Mouse (Mus musculus): Measurements from ENCODE around the gene Plekhg1. TPM values are rescaled to one million over a fixed set of nuclear protein-coding genes. Genes with fewer than 3 reads are reported as not detected.
A peak's percentile ranks its signal among the peaks of the same experiment; 100 is the strongest.

The Plekhg1 gene
- polyA plus RNA-seq, 1 experiment from 2014 or later: 15.5 TPM

GRCm38 (mm10) chr10:3969026-3969425 is 228.9 kb downstream of the Plekhg1 start:
- H3K27ac ChIP-seq: no peak overlapping the region
- H3K4me1 ChIP-seq: peaks cover 4% of the 10 kb centered on the region; the same call in 1 of the 2 replicates
- no peak overlapping the region for H3K9ac ChIP-seq
- H3K9me3 ChIP-seq (replicated peaks): no peaks in the 10 kb centered on the region
- H3K36me3 ChIP-seq: no peaks in the 10 kb centered on the region
- whole genome bisulfite sequencing: 67% methylated on average over 3 of the region's 3 CpGs
- no peak overlapping the region for H3K4me3 ChIP-seq
- H3K27me3 ChIP-seq: no peaks in the 10 kb centered on the region
- no peak for ATAC-seq (ENCODE audit: low FRiP score)
- no peak overlapping the region for H3K4me2 ChIP-seq (replicated peaks)

GRCm38 (mm10) chr10:3972237-3972636 is 232.1 kb downstream of the Plekhg1 start:
- Histone ChIP-seq H3K4me1 (peaks cover 5% of the 10 kb centered on the region; the same call in 1 of the 2 replicates), H3K27ac (no peak overlapping the region), H3K9me3 (replicated peaks) (no peaks in the 10 kb centered on the region), H3K4me2 (replicated peaks) (no peak overlapping the region; the same call in 1 of the 2 replicates), H3K27me3 (no peaks in the 10 kb centered on the region), H3K36me3 (no peaks in the 10 kb centered on the region), H3K9ac (no peak overlapping the region), H3K4me3 (no peak overlapping the region)
- no peak for ATAC-seq (ENCODE audit: low FRiP score)
- WGBS: 87% methylated on average over 9 of the region's 9 CpGs

- H3K27ac ChIP-seq: peak within 1 kb of the TSS; percentile 79
- H3K9me3 ChIP-seq (replicated peaks): no peaks in the 10 kb centered on the region
- ATAC-seq (ENCODE audit: low FRiP score): peak; percentile 86
- H3K4me2 ChIP-seq (replicated peaks): peak within 1 kb of the TSS; percentile 85
- H3K36me3 ChIP-seq: no peaks in the 10 kb centered on the region
- under 1% methylated on average over 40 of the region's 40 CpGs for WGBS
- H3K27me3 ChIP-seq: no peaks in the 10 kb centered on the region
- peaks cover 5% of the 10 kb centered on the region; the same call in 1 of the 2 replicates for H3K4me1 ChIP-seq
- peak within 1 kb of the TSS; percentile 63 for H3K9ac ChIP-seq
- peak within 1 kb of the TSS; percentile 66 for H3K4me3 ChIP-seq
These were observed 232.9 kb downstream of the Plekhg1 start, which contains the start of gene Mthfd1l for GRCm38 (mm10) chr10:3972981-3973588. TSS of gene Mthfd1l (plus strand) at chr10:3973118.

GRCm38 (mm10) chr10:3973589-3974070 is 233.5 kb downstream of the Plekhg1 start:
- Histone ChIP-seq H3K27me3 (no peaks in the 10 kb centered on the region), H3K36me3 (no peaks in the 10 kb centered on the region), H3K4me3 (peak overlapping the region; percentile 66), H3K9ac (peak overlapping the region; percentile 63), H3K4me1 (peaks cover 5% of the 10 kb centered on the region; the same call in 1 of the 2 replicates), H3K4me2 (replicated peaks) (peak overlapping the region; percentile 85), H3K27ac (peak overlapping the region; percentile 79), H3K9me3 (replicated peaks) (no peaks in the 10 kb centered on the region)
- under 1% methylated on average over 24 of the region's 39 CpGs for WGBS
- ATAC-seq (ENCODE audit: low FRiP score): peak; percentile 92

- Histone ChIP-seq H3K9ac (no peak overlapping the region), H3K27ac (no peak overlapping the region), H3K4me3 (no peak overlapping the region), H3K36me3 (peaks cover 5% of the 10 kb centered on the region; the same call in 1 of the 2 replicates), H3K4me2 (replicated peaks) (peak overlapping the region; percentile 85), H3K4me1 (peaks cover 5% of the 10 kb centered on the region; the same call in 1 of the 2 replicates), H3K27me3 (no peaks in the 10 kb centered on the region), H3K9me3 (replicated peaks) (no peaks in the 10 kb centered on the region)
- 75% methylated on average over 3 of the region's 3 CpGs for WGBS
- no peak for ATAC-seq (ENCODE audit: low FRiP score)
These were observed 234.2 kb downstream of the Plekhg1 start for GRCm38 (mm10) chr10:3974380-3974779.

- no peak for ATAC-seq (ENCODE audit: low FRiP score)
- H3K4me2 ChIP-seq (replicated peaks): no peak overlapping the region
These were observed 235.9 kb downstream of the Plekhg1 start for GRCm38 (mm10) chr10:3975898-3976622.

GRCm38 (mm10) chr10:3976623-3977010 is 236.5 kb downstream of the Plekhg1 start:
- WGBS: 79% methylated on average over 4 of the region's 4 CpGs
- Histone ChIP-seq H3K9me3 (replicated peaks) (no peaks in the 10 kb centered on the region), H3K4me2 (replicated peaks) (no peak overlapping the region), H3K27ac (no peak overlapping the region), H3K9ac (no peak overlapping the region), H3K4me3 (no peak overlapping the region), H3K27me3 (no peaks in the 10 kb centered on the region), H3K4me1 (peaks cover 5% of the 10 kb centered on the region; the same call in 1 of the 2 replicates), H3K36me3 (peaks cover 20% of the 10 kb centered on the region; the same call in 1 of the 2 replicates)
- ATAC-seq (ENCODE audit: low FRiP score): no peak

More at GRCm38 (mm10) chr10:3975898-3976622, 235.9 kb downstream of the Plekhg1 start:
- H3K27me3 ChIP-seq: no peaks in the 10 kb centered on the region
- H3K4me3 ChIP-seq: no peak overlapping the region
- no peak overlapping the region for H3K27ac ChIP-seq
- no peaks in the 10 kb centered on the region for H3K9me3 ChIP-seq (replicated peaks)
- WGBS: 85% methylated on average over 6 of the region's 6 CpGs
- H3K4me1 ChIP-seq: peaks cover 5% of the 10 kb centered on the region; the same call in 1 of the 2 replicates
- peaks cover 20% of the 10 kb centered on the region; the same call in 1 of the 2 replicates for H3K36me3 ChIP-seq
- H3K9ac ChIP-seq: no peak overlapping the region

GRCm38 (mm10) chr10:3978326-3978725 is 238.2 kb downstream of the Plekhg1 start:
- Histone ChIP-seq H3K27ac (no peak overlapping the region), H3K36me3 (peaks cover 20% of the 10 kb centered on the region; the same call in 1 of the 2 replicates), H3K9ac (no peak overlapping the region), H3K4me1 (0 out of 2 replicates have a peak, but pooled peaks cover 2% of the 10 kb centered on the region), H3K27me3 (no peaks in the 10 kb centered on the region), H3K4me2 (replicated peaks) (no peak overlapping the region), H3K4me3 (no peak overlapping the region), H3K9me3 (replicated peaks) (no peaks in the 10 kb centered on the region)
- ATAC-seq (ENCODE audit: low FRiP score): no peak
- WGBS: 76% methylated on average over 3 of the region's 3 CpGs

- no peak overlapping the region for H3K4me3 ChIP-seq
- peaks cover 20% of the 10 kb centered on the region; the same call in 1 of the 2 replicates for H3K36me3 ChIP-seq
- no peaks in the 10 kb centered on the region for H3K9me3 ChIP-seq (replicated peaks)
- 0 out of 2 replicates have a peak, but pooled peaks cover 2% of the 10 kb centered on the region for H3K4me1 ChIP-seq
- H3K27me3 ChIP-seq: no peaks in the 10 kb centered on the region
- ATAC-seq (ENCODE audit: low FRiP score): no peak
- no peak overlapping the region for H3K27ac ChIP-seq
- H3K4me2 ChIP-seq (replicated peaks): no peak overlapping the region
- no peak overlapping the region for H3K9ac ChIP-seq
- 92% methylated on average over 5 of the region's 5 CpGs for WGBS
These were observed 238.8 kb downstream of the Plekhg1 start for GRCm38 (mm10) chr10:3978792-3979488.

GRCm38 (mm10) chr10:3980231-3980630 is 240.1 kb downstream of the Plekhg1 start:
- H3K9me3 ChIP-seq (replicated peaks): no peaks in the 10 kb centered on the region

GRCm38 (mm10) chr10:3990295-3990883 is 250.2 kb downstream of the Plekhg1 start:
- 93% methylated on average over 6 of the region's 6 CpGs for WGBS
- no peak overlapping the region for H3K27ac ChIP-seq
- H3K36me3 ChIP-seq: no peaks in the 10 kb centered on the region; the same call in 1 of the 2 replicates
- H3K9ac ChIP-seq: no peak overlapping the region
- no peaks in the 10 kb centered on the region for H3K9me3 ChIP-seq (replicated peaks)
- H3K4me1 ChIP-seq: no peaks in the 10 kb centered on the region
- H3K4me2 ChIP-seq (replicated peaks): no peak overlapping the region
- no peak overlapping the region for H3K4me3 ChIP-seq
- ATAC-seq (ENCODE audit: low FRiP score): no peak
- H3K27me3 ChIP-seq: no peaks in the 10 kb centered on the region

More at GRCm38 (mm10) chr10:3980231-3980630, 240.1 kb downstream of the Plekhg1 start:
- peaks cover 20% of the 10 kb centered on the region; the same call in 1 of the 2 replicates for H3K36me3 ChIP-seq
- H3K27me3 ChIP-seq: no peaks in the 10 kb centered on the region
- no peak overlapping the region for H3K27ac ChIP-seq
- no peaks in the 10 kb centered on the region for H3K4me1 ChIP-seq
- 92% methylated on average over 4 of the region's 4 CpGs for WGBS
- H3K9ac ChIP-seq: no peak overlapping the region
- no peak overlapping the region for H3K4me3 ChIP-seq
- H3K4me2 ChIP-seq (replicated peaks): no peak overlapping the region
- no peak for ATAC-seq (ENCODE audit: low FRiP score)

All from hindbrain, embryonic 12.5 days (tissue).